Mouse (Mus musculus) CH12.LX (cell line): ENCODE measurements at regions not wholly inside any gene's neighbourhood (a gene's known extent, or its start where the extent isn't known, plus 50 kb on each side); places are given as distances from the start of the nearest gene placed in this dataset.

Source experiments
- CHD2 ChIP-seq: IDR thresholded peaks from 2 replicates; pipeline ENCODE4 v1.6.1; 2011; ENCODE audit warnings: low read length, improper control_type of control experiment
- EP300 ChIP-seq: IDR thresholded peaks from 2 replicates; pipeline ENCODE4 v1.6.1; 2011; ENCODE audit warnings: low read length, improper control_type of control experiment
- POLR2A ChIP-seq: IDR thresholded peaks from 2 replicates; pipeline ENCODE4 v1.6.1; 2011; ENCODE audit warnings: low read depth, mild to moderate bottlenecking, improper control_type of control experiment, low read length
- RCOR1 ChIP-seq: conservative IDR thresholded peaks from 2 replicates; pipeline ENCODE4 v1.6.1; 2012; ENCODE audit warnings: low read depth, mild to moderate bottlenecking, inconsistent platforms, low read length, improper control_type of control experiment
- USF1 ChIP-seq: IDR thresholded peaks from 2 replicates; pipeline ENCODE4 v1.6.1; 2014; ENCODE audit warnings: low read depth, mild to moderate bottlenecking, inconsistent platforms, low read length, improper control_type of control experiment

DNA sequence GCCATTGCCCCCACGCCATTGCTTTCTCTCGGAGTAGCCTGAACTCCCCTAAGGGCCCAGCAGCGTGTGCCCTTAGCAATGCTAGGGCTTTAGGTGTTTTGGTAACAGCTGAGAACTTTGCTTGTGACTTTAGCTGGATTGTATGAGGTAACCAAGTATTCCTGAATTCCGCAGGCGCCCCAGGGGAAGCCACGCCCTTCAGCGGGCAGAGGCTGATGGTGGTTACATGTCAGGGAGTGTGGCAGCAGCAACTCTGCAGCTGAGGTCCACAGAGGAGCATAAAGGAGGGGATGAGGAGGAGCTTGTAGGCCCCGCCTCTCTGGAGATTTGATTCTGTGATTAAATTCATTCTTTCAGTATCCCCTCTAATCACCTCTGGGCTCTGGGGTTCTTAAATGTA, 116.1 kb upstream of the 1700012A03Rik start:
- TF ChIP-seq POLR2A = no peak
- no peak for TF ChIP-seq RCOR1
- TF ChIP-seq USF1 = no peak
- TF ChIP-seq CHD2 = no peak
- no peak for TF ChIP-seq EP300
